Mouse (Mus musculus): ENCODE data around the gene Lgals7.

- TF ChIP-seq CTCF (IDR thresholded peaks at IDR 0.05; ENCODE audit: borderline replicate concordance, insufficient read depth, low read length) (no peak), POLR2A (IDR thresholded peaks at IDR 0.05; ENCODE audit: low read depth, low read length) (no peak)
Measured at GRCm38 (mm10) chr7:28833723-28834347, 29.8 kb upstream of the Lgals7 start, which contains the start of gene Lgals4.

All from embryonic fibroblast, embryonic 13.5 days (primary cell).